Mouse (Mus musculus): ENCODE measurements around the gene Sbpl.

Gene Sbpl

DNA sequence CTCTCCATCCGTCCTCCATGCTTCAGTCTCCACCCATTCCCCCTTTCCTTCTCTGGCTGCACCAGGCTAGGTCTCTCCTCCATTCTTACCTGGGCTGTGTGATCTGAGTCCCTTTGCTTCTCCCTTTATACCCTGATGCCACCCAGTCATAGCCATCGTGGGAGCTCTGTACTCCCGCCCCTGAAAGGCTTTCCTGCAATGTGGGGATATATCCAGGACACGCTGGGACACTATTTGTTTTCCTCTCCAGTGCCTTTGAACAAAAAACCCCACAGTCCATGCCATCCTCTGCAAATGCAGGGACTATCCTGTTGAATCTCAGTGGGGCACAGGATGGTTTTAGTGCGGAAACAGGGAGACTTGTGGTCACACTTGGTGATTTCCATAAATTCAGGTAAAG lies at the start of gene Sbpl:
Sbpl (minus strand) TSS at position 101 of the 400 bp plus-strand sequence.
- no peak for DNase-seq

GRCm38 (mm10) chr17:24004071-24004665 lies 49.1 kb upstream of the Sbpl start:
- DNase-seq: no peak

GRCm38 (mm10) chr17:24000404-24000803 lies 45.3 kb upstream of the Sbpl start:
- DNase-seq: no peak

GRCm38 (mm10) chr17:23998383-23998782 lies 43.3 kb upstream of the Sbpl start:
- DNase-seq: no peak

DNA sequence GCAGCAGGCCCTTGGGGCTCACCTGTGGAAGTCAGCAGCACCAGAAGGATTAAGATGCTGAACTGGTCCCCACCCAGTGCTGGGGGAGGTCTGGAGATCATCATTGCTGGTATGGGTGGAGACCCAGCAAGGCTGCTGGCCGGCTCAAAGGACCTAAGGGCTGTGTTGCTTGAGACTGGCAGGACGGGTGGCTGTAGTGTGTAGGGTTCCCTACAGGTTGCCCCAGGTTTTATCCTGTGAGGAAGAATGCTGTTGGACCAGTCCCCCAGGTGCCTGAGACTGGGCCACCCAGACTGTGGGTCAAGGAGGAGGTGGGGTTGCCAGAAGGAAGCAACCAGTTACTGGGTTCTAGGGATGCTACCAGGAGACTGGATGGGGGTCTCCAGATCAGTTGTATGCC lies 42.8 kb upstream of the Sbpl start, which contains the start of gene Prss22:
Prss22 (minus strand) TSS at position 200 of the 400 bp plus-strand sequence.
- DNase-seq: no peak

DNA sequence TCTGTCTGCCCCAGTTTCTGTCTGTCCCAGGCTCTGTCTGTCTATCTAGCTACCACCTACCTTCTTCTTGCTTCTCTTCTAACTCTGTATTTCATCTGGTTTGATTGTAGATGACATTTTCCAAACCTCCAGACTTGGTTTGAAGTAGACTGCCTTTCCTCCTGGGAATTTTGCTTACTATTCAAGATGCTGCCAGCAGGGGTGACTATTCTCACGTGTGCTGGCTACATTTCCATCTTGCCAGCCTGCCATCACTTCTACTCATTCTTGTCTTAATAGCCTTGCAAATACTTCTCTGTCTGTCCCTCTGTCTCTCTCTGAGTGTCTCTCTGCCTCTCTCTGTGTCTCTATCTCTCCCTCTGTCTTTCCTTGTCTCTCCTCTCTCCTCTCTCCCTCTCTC lies 40.3 kb upstream of the Sbpl start:
- DNase-seq: no peak

GRCm38 (mm10) chr17:23994667-23995066 lies 39.6 kb upstream of the Sbpl start:
- DNase-seq: no peak

GRCm38 (mm10) chr17:23993559-23994428 lies 38.7 kb upstream of the Sbpl start:
- peak; percentile 94 for DNase-seq

- peak; percentile 80 for DNase-seq
These were observed 37.9 kb upstream of the Sbpl start for GRCm38 (mm10) chr17:23992789-23993553.

DNA sequence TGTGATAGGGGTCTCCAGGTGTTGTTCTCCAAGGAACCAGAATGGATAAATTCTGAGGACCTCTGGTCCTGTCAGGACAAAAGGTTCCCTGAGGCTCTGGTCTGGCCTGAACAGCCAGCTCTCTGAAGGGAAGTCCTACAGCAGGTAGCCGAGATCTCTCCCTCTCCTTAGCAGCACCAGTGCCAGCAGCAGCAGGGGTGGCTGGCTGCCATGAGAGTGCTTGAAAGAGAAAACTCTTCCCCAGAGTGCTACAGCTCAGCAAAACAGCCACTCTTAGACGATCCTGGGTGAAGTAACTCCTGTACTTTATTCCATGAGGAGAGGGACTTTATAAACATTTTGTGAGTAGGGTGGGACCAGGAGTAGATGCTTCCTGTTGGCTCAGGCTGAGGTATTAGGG lies 34.7 kb upstream of the Sbpl start:
- DNase-seq: no peak

DNA sequence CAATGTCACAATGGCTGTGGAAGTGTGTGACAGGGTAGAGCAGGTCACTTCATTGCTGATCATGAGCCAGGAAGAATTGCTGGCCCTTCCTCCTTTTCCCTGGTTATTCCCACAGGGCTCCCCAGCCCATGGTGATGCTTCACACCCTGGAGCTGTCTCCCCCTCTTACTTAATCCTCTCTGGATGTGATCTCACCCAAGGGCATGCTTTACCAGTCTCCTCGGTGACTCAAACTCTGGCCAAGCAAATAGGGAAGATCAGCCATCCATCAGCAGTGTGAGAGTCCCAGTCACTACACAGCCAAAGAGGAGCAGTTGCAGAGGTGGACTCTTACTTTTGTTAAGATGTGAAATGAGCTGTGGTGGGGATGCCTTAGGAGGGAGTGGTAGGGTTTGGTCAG lies 29.9 kb upstream of the Sbpl start:
- DNase-seq: no peak

GRCm38 (mm10) chr17:23982912-23983311 lies 27.8 kb upstream of the Sbpl start:
- DNase-seq: peak; percentile 26

- DNase-seq: no peak
These were observed 25.3 kb upstream of the Sbpl start, which contains the start of gene Prss30 for GRCm38 (mm10) chr17:23980297-23980909. Gene Prss30 (minus strand): TSS chr17:23980566.

DNA sequence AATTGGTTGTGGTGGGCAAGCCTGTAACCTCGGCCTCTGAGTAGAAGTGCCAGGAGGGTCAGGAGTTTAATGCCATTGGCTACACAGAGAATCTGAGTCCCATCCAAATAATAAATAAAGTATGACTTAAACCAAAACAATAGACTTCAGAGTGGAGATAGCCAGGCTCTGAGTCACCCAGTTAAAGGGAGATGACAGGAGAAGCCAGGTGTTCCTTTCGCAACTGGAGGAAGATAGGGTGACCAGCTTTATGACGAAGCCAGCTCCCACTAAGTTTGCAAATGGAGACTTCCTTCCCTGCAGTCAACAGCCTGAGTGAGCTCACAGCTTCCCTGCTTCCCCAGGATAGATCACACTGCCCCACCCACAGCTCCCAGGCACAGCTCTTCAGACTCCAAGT lies 24.4 kb upstream of the Sbpl start:
- DNase-seq: no peak

DNA sequence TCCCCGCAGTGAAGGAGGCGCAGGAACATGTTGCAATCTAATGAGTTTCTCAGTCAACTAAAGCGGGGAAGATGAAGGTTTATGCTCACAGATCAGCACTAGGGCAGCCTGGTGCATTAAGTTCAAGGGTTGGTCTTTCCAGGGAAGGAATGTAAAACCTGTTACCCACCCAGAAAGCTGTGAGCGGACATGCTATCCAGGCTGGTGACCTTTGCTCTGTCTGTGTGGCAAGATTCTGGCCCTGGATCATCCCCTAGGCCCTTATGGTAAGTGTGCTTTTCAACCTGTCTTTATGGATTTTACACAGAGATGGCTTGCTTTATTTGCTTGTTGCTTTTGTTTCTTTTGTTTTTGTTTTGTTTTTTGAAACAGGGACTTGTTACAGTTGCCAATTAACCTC lies 21.6 kb upstream of the Sbpl start:
- peak; percentile 67 for DNase-seq

DNA sequence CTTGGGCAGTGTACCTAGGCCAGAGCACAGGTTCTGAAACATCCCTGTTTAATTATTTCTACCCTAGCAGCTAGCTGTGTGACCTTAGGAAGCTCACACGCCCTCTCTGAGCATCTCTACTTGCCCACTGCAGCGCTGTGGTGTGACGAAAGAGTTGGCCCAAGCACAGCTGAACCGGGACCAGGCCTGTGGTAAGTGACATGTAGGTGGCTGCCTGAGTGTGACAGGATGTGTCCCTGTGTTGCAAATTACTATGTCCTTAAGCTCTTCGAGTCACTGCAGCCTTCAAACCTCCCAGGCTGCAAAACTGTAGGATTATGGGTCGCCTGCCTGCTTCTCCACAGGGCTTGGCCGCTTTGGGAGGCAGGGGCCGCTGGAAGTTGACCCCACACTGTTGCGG lies 16.2 kb upstream of the Sbpl start:
- no peak for DNase-seq

DNA sequence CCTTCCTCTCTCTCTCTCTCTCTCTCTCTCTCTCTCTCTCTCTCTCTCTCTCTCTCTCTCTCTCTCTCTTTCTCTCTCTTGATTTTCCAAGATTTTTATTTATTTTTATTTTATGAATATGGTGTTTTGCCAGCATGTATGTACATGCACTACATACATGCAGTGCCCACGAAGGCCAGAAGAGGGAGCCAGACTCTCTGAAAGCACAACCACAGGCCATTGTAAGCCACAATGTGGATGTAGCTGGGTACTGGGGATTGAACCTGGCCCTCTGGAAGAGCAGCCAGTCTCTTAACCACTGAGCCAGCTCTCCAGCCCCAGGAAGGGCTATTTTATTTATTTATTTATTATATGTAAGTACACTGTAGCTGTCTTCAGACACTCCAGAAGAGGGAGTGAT lies 14.2 kb upstream of the Sbpl start:
- peak; percentile 85 for DNase-seq

- peak; percentile 56 for DNase-seq
These were observed 13.7 kb upstream of the Sbpl start for GRCm38 (mm10) chr17:23968780-23969179.

- peak; percentile 36 for DNase-seq
These were observed 11.8 kb upstream of the Sbpl start for GRCm38 (mm10) chr17:23966658-23967401.

DNA sequence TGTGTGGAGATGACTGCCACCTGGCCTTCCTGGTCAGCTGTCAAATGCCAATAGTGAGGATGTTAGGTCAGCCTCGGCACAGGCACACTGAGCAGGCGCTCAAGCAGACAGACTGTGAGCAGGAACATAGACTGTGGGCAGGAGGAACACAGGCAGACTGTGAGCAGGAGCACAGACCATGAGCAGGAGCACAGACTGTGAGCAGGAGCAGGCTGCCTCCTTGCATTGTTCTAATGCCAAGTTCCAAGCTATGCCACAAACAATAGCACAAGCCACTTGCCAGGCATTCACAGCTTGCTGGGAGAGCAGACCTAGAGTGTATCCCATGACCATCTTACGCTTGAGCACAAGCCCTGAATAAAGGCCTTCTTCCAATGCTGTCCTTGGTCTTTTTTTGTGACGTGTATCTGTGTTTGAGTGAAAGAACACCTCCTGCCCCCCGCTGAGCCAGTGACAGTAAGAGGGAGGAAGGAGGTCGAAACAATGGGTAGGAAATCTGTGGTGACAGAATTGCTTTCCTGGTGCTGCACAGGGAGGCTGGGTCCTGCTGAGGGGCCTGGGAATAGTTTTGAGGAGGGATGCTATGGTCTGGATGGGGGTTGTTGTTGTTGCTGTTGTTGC lies 10.8 kb upstream of the Sbpl start:
- no peak for DNase-seq

DNA sequence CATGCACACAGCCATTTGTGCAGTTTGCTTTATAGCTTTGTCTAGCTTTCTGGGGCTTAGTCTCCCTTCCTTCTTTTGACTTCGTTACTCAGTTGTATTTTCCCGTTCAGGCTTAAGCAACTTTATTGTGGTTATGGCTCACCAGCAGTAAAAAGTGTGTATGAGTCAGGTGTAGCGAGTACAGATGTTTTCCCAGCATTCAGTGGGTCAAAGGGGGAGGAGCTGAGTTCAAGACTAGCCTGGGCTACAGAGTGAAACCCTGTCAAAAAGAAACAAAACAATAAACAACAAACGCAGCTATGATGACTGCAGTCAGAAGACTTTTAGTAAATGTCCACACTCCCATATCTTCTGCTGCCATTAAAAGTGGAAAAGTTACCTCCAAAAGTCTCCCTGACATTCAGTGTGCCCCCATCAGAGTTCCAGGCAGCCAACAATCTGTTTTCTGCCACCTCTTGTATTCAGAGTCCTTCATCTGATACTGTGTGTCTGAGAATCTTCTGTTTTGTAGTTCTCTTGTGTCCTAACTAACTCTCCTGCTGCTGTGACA lies 6.6 kb upstream of the Sbpl start:
- DNase-seq: no peak
